Mouse (Mus musculus) lung, postnatal 0 days (tissue): ENCODE data around the gene Osbpl6. TPM values are rescaled to one million over a fixed set of nuclear protein-coding genes. Genes with fewer than 3 reads are reported as not detected.
"Not testable (repeated sequence)": the region's sequence is repeated elsewhere in the genome, so short reads cannot be mapped to it uniquely, and the experiment has no call there.

Source experiments
- ATAC-seq: fragments of 200-750 bp; cut with Nextera tagmentation; 2 replicates; pipeline ENCODE4 v1.8.0; 2017; ENCODE audit warnings: moderate library complexity
- DNase-seq: peaks from one replicate; pipeline ENCODE4 v3.0.0-alpha.2; 2016; ENCODE audit warnings: low spot score
- H3K27ac ChIP-seq: fragments of 300-500 bp; sonication (generic); 2 replicates; pipeline ENCODE4 v1.5.1; 2014; ENCODE audit warnings: antibody characterized with exemption, mild to moderate bottlenecking, low read length, mixed read lengths
- H3K27me3 ChIP-seq: fragments of 300-500 bp; sonication (generic); replicated peaks from 2 replicates; pipeline ENCODE4 v1.6.1; 2014; ENCODE audit warnings: low read length, mixed read lengths; ENCODE audit not compliant: insufficient read depth
- H3K36me3 ChIP-seq: fragments of 300-500 bp; sonication (generic); 2 replicates; pipeline ENCODE4 v1.6.1; 2014; ENCODE audit warnings: low read length, mixed read lengths; ENCODE audit not compliant: insufficient read depth
- H3K4me1 ChIP-seq: fragments of 300-500 bp; sonication (generic); 2 replicates; pipeline ENCODE4 v1.6.1; 2014; ENCODE audit warnings: antibody characterized with exemption, low read depth, low read length, mixed read lengths; ENCODE audit not compliant: insufficient read depth
- H3K4me2 ChIP-seq: fragments of 300-500 bp; sonication (generic); replicated peaks from 2 replicates; pipeline ENCODE4 v1.6.1; 2014; ENCODE audit warnings: low read depth, mild to moderate bottlenecking, low read length, moderate library complexity, mixed read lengths
- H3K4me3 ChIP-seq: fragments of 300-500 bp; sonication (generic); 2 replicates; pipeline ENCODE4 v1.5.1; 2014; ENCODE audit warnings: low read depth, low read length
- H3K9ac ChIP-seq: fragments of 300-500 bp; sonication (generic); replicated peaks from 2 replicates; pipeline ENCODE4 v1.6.1; 2014; ENCODE audit warnings: low read depth, mild to moderate bottlenecking
- H3K9me3 ChIP-seq: fragments of 300-500 bp; sonication (generic); 2 replicates; pipeline ENCODE4 v1.6.1; 2016; ENCODE audit warnings: low read length, mixed read lengths
- CTCF ChIP-seq: IDR thresholded peaks from 2 replicates; pipeline ENCODE4 v1.5.1; 2016; ENCODE audit warnings: antibody characterized with exemption, mild to moderate bottlenecking
- EP300 ChIP-seq: IDR thresholded peaks from 2 replicates; pipeline ENCODE4 v1.6.1; 2016; ENCODE audit warnings: antibody characterized with exemption, mild to moderate bottlenecking, control low read depth
- WGBS: fragments of 180-500 bp; shearing (Covaris S2); extraction: QIAGEN DNeasy Blood & Tissue Kit; methylation state at CpG from one replicate; pipeline ENCODE4 v1.1.7; 2014; 5-methylcytosine and 5-hydroxymethylcytosine counted together
- polyA plus RNA-seq: library from polyadenylated mRNA; unstranded; fragments of >200 nt; fragmentation: Nextera tagmentation; extraction: Ambion mirVana; gene quantifications from 2 replicates; pipeline ENCODE4 v1.2.1, GENCODE M21; 2015

Osbpl6 gene
- polyA plus RNA-seq, 1 experiment from 2014 or later = 60.1 TPM

- TF ChIP-seq EP300 (no peak), CTCF (no peak)
Observed at GRCm38 (mm10) chr2:76620188-76620587, 213.9 kb downstream of the Osbpl6 start.

GRCm38 (mm10) chr2:76621724-76622123 is 215.4 kb downstream of the Osbpl6 start:
- no peaks in the 10 kb centered on the region for H3K27me3 ChIP-seq
- H3K4me3 ChIP-seq = no peak overlapping the region
- no peaks in the 10 kb centered on the region for H3K4me1 ChIP-seq
- ATAC-seq = no peak
- H3K4me2 ChIP-seq = no peak overlapping the region
- H3K36me3 ChIP-seq = peaks cover 2% of the 10 kb centered on the region; the same call in 1 of the 2 replicates
- no peak overlapping the region for H3K27ac ChIP-seq
- no peaks in the 10 kb centered on the region for H3K9me3 ChIP-seq
- H3K9ac ChIP-seq = no peak overlapping the region
- 82% methylated on average over 1 of the region's 1 CpGs for WGBS
- no peak for DNase-seq
- TF ChIP-seq EP300 (no peak), CTCF (no peak)

More at GRCm38 (mm10) chr2:76620188-76620587, 213.9 kb downstream of the Osbpl6 start:
- DNase-seq = no peak
- H3K4me1 ChIP-seq = no peaks in the 10 kb centered on the region
- no peaks in the 10 kb centered on the region; the same call in 1 of the 2 replicates for H3K36me3 ChIP-seq
- 71% methylated on average over 5 of the region's 5 CpGs for WGBS
- no peak overlapping the region for H3K27ac ChIP-seq
- H3K4me2 ChIP-seq = no peak overlapping the region
- no peaks in the 10 kb centered on the region for H3K27me3 ChIP-seq
- H3K9ac ChIP-seq = no peak overlapping the region
- no peaks in the 10 kb centered on the region for H3K9me3 ChIP-seq
- H3K4me3 ChIP-seq = no peak overlapping the region
- no peak for ATAC-seq

- H3K4me3 ChIP-seq, H3K27me3 ChIP-seq, H3K36me3 ChIP-seq, H3K4me1 ChIP-seq, ATAC-seq, H3K27ac ChIP-seq, H3K9ac ChIP-seq, DNase-seq, H3K4me2 ChIP-seq, H3K9me3 ChIP-seq: not testable (repeated sequence)
- WGBS = 90% methylated on average over 2 of the region's 2 CpGs
Observed at GRCm38 (mm10) chr2:76622316-76622715, 216.0 kb downstream of the Osbpl6 start.

- Histone ChIP-seq H3K4me2 (no peak overlapping the region), H3K4me1 (no peaks in the 10 kb centered on the region), H3K9ac (no peak overlapping the region), H3K4me3 (no peak overlapping the region), H3K27ac (no peak overlapping the region), H3K36me3 (peaks cover 16% of the 10 kb centered on the region; the same call in 1 of the 2 replicates), H3K9me3 (no peaks in the 10 kb centered on the region), H3K27me3 (no peaks in the 10 kb centered on the region)
- TF ChIP-seq EP300 (no peak), CTCF (no peak)
- ATAC-seq (no peak), DNase-seq (no peak)
- 85% methylated on average over 12 of the region's 12 CpGs for WGBS
Observed at GRCm38 (mm10) chr2:76630293-76630692, 224.0 kb downstream of the Osbpl6 start.

- H3K27ac ChIP-seq = no peak overlapping the region
- no peaks in the 10 kb centered on the region for H3K9me3 ChIP-seq
- H3K4me2 ChIP-seq = no peak overlapping the region
- H3K4me3 ChIP-seq = no peak overlapping the region
- H3K4me1 ChIP-seq = no peaks in the 10 kb centered on the region
- H3K9ac ChIP-seq = no peak overlapping the region
- peaks cover 24% of the 10 kb centered on the region; the same call in 1 of the 2 replicates for H3K36me3 ChIP-seq
- H3K27me3 ChIP-seq = no peaks in the 10 kb centered on the region
- DNase-seq (no peak), ATAC-seq (no peak)
- WGBS = 89% methylated on average over 4 of the region's 4 CpGs
- no peak for TF ChIP-seq CTCF
- TF ChIP-seq EP300 = no peak
Observed at GRCm38 (mm10) chr2:76631600-76631999, 225.3 kb downstream of the Osbpl6 start.

- Histone ChIP-seq H3K27ac (no peak overlapping the region), H3K9me3 (no peaks in the 10 kb centered on the region), H3K4me3 (no peak overlapping the region), H3K4me2 (no peak overlapping the region), H3K36me3 (peaks cover 21% of the 10 kb centered on the region; the same call in 1 of the 2 replicates), H3K4me1 (no peaks in the 10 kb centered on the region), H3K27me3 (no peaks in the 10 kb centered on the region), H3K9ac (no peak overlapping the region)
- TF ChIP-seq EP300 = no peak
- no peak for TF ChIP-seq CTCF
- 92% methylated on average over 2 of the region's 2 CpGs for WGBS
- no peak for DNase-seq
- ATAC-seq = no peak
Observed at GRCm38 (mm10) chr2:76639637-76640036, 233.3 kb downstream of the Osbpl6 start.

GRCm38 (mm10) chr2:76643801-76644200 is 237.5 kb downstream of the Osbpl6 start:
- no peak overlapping the region for H3K27ac ChIP-seq
- no peaks in the 10 kb centered on the region for H3K27me3 ChIP-seq
- H3K4me2 ChIP-seq = no peak overlapping the region
- ATAC-seq (no peak), DNase-seq (no peak)
- peaks cover 8% of the 10 kb centered on the region; the same call in 1 of the 2 replicates for H3K36me3 ChIP-seq
- no peak overlapping the region for H3K4me3 ChIP-seq
- no peaks in the 10 kb centered on the region for H3K9me3 ChIP-seq
- no peak overlapping the region for H3K9ac ChIP-seq
- TF ChIP-seq CTCF (no peak), EP300 (no peak)
- peaks cover 8% of the 10 kb centered on the region; the same call in 1 of the 2 replicates for H3K4me1 ChIP-seq
